Mouse (Mus musculus): Measurements from ENCODE around the gene Mrps15. TPM values are rescaled to one million over a fixed set of nuclear protein-coding genes. Genes with fewer than 3 reads are reported as not detected.
A peak's percentile ranks its signal among the peaks of the same experiment; 100 is the strongest.

The Mrps15 gene
- polyA plus RNA-seq, 1 experiment from 2014 or later = 115 TPM

GRCm38 (mm10) chr4:126103057-126103581 is 56.4 kb downstream of the Mrps15 start:
- Histone ChIP-seq H3K9ac (replicated peaks; ENCODE audit: low read depth, low read length) (peak overlapping the region; percentile 27), H3K4me1 (replicated peaks; ENCODE audit: control insufficient read depth, insufficient read depth, low read length) (peaks cover 44% of the 10 kb centered on the region), H3K4me2 (ENCODE audit: low read length) (peak overlapping the region; percentile 65), H3K27ac (ENCODE audit: low read length) (peak overlapping the region; percentile 83), H3K27me3 (replicated peaks; ENCODE audit: control insufficient read depth, insufficient read depth, low read length) (no peaks in the 10 kb centered on the region), H3K9me3 (ENCODE audit: control insufficient read depth, low read length) (no peaks in the 10 kb centered on the region), H3K36me3 (ENCODE audit: control insufficient read depth, insufficient read depth) (no peaks in the 10 kb centered on the region), H3K4me3 (replicated peaks; ENCODE audit: low read length) (peak overlapping the region; percentile 78)
- peak; percentile 24; the same call in 1 of the 2 replicates for ATAC-seq
- WGBS = under 1% methylated on average over 15 of the region's 15 CpGs

GRCm38 (mm10) chr4:126103590-126104068 is 56.9 kb downstream of the Mrps15 start, which contains the start of gene Stk40:
Gene Stk40, plus strand, starts transcription at chr4:126103957.
- H3K9ac ChIP-seq (replicated peaks; ENCODE audit: low read depth, low read length) = peak within 1 kb of the TSS; percentile 86
- peaks cover 44% of the 10 kb centered on the region for H3K4me1 ChIP-seq (replicated peaks; ENCODE audit: control insufficient read depth, insufficient read depth, low read length)
- 1% methylated on average over 34 of the region's 34 CpGs for WGBS
- H3K4me2 ChIP-seq (ENCODE audit: low read length) = peak within 1 kb of the TSS; percentile 94
- H3K9me3 ChIP-seq (ENCODE audit: control insufficient read depth, low read length) = no peaks in the 10 kb centered on the region
- no peaks in the 10 kb centered on the region for H3K27me3 ChIP-seq (replicated peaks; ENCODE audit: control insufficient read depth, insufficient read depth, low read length)
- H3K27ac ChIP-seq (ENCODE audit: low read length) = peak within 1 kb of the TSS; percentile 83
- peak; percentile 98 for ATAC-seq
- no peaks in the 10 kb centered on the region for H3K36me3 ChIP-seq (ENCODE audit: control insufficient read depth, insufficient read depth)
- H3K4me3 ChIP-seq (replicated peaks; ENCODE audit: low read length) = peak within 1 kb of the TSS; percentile 78

GRCm38 (mm10) chr4:126104261-126105075 is 57.7 kb downstream of the Mrps15 start:
- Histone ChIP-seq H3K9ac (replicated peaks; ENCODE audit: low read depth, low read length) (peak overlapping the region; percentile 86), H3K9me3 (ENCODE audit: control insufficient read depth, low read length) (no peaks in the 10 kb centered on the region), H3K36me3 (ENCODE audit: control insufficient read depth, insufficient read depth) (no peaks in the 10 kb centered on the region), H3K4me2 (ENCODE audit: low read length) (peak overlapping the region; percentile 94), H3K27me3 (replicated peaks; ENCODE audit: control insufficient read depth, insufficient read depth, low read length) (no peaks in the 10 kb centered on the region), H3K4me1 (replicated peaks; ENCODE audit: control insufficient read depth, insufficient read depth, low read length) (peaks cover 44% of the 10 kb centered on the region), H3K27ac (ENCODE audit: low read length) (peak overlapping the region; percentile 56), H3K4me3 (replicated peaks; ENCODE audit: low read length) (peak overlapping the region; percentile 78)
- WGBS = 3% methylated on average over 34 of the region's 34 CpGs
- peak; percentile 19; the same call in 1 of the 2 replicates for ATAC-seq

Other genes starting within 250 kb of the Mrps15 start
- gene Csf3r, start 22.4 kb upstream of the Mrps15 start, polyA plus RNA-seq (2015; fragmentation: Nextera tagmentation; extraction: Ambion mirVana) = 0.53 and 0.70 TPM in 2 replicates
- gene Oscp1, start 11.6 kb downstream of the Mrps15 start, polyA plus RNA-seq (2015; fragmentation: Nextera tagmentation; extraction: Ambion mirVana) = 30.4 and 33.4 TPM in 2 replicates
- gene Lsm10, start 49.7 kb downstream of the Mrps15 start, polyA plus RNA-seq (2015; fragmentation: Nextera tagmentation; extraction: Ambion mirVana) = 60.2 and 60.6 TPM in 2 replicates
- 33.5 and 34.7 TPM in 2 replicates for gene Stk40, start 57.0 kb downstream of the Mrps15 start, polyA plus RNA-seq (2015; fragmentation: Nextera tagmentation; extraction: Ambion mirVana)
- gene Eva1b, start 100.8 kb downstream of the Mrps15 start, polyA plus RNA-seq (2015; fragmentation: Nextera tagmentation; extraction: Ambion mirVana) = 10.1 and 10.2 TPM in 2 replicates
- 0.87 and 1.2 TPM in 2 replicates for gene Sh3d21, start 116.6 kb downstream of the Mrps15 start, polyA plus RNA-seq (2015; fragmentation: Nextera tagmentation; extraction: Ambion mirVana)
- 172 and 187 TPM in 2 replicates for gene Thrap3, start 155.8 kb downstream of the Mrps15 start, polyA plus RNA-seq (2015; fragmentation: Nextera tagmentation; extraction: Ambion mirVana)
- gene Map7d1, start 209.4 kb downstream of the Mrps15 start, polyA plus RNA-seq (2015; fragmentation: Nextera tagmentation; extraction: Ambion mirVana) = 64.7 and 68.7 TPM in 2 replicates
- gene Trappc3, start 215.4 kb downstream of the Mrps15 start, polyA plus RNA-seq (2015; fragmentation: Nextera tagmentation; extraction: Ambion mirVana) = 179 and 192 TPM in 2 replicates
- 2.1 and 3.6 TPM in 2 replicates for gene Col8a2, start 239.9 kb downstream of the Mrps15 start, polyA plus RNA-seq (2015; fragmentation: Nextera tagmentation; extraction: Ambion mirVana)